Comparison of ENCODE assay signal across 32 mouse cellular contexts in genomic region chr3:88114396-88114795, GRCm38 (mm10). TPM values are rescaled to one million over a fixed set of nuclear protein-coding genes. Genes with fewer than 3 reads are reported as not detected.
"Had no signal": no experiment of that assay in that cellular context is flagged by ENCODE, and none has a peak within 500 bp of the region (broad histone marks: within the 10 kb centered on the region; RNA-seq: fewer than 3 reads in every experiment).

No protein-coding gene starts in this region.

- H3K9ac ChIP-seq: limb, embryonic 13.5 days; liver, embryonic 12.5 days; liver, embryonic 15.5 days; lung, embryonic 15.5 days; midbrain, embryonic 13.5 days; neural tube, embryonic 13.5 days; stomach, embryonic 15.5 days had no signal

- DNase-seq: kidney, postnatal 25 days; layer of hippocampus, adult 9-11 months; liver; lung, adult 18-20 months; lung, postnatal 10 days; lung, postnatal 36 days; retina, postnatal 1 day; right cerebral cortex, postnatal 25 days; spleen, adult 18-20 months; thymus, adult 18-20 months; thymus, postnatal 36 days had no signal

- H3K4me3 ChIP-seq: layer of hippocampus, adult 2 months; limb, embryonic 10.5 days; limb, embryonic 13.5 days; liver, embryonic 12.5 days; liver, embryonic 15.5 days; lung, embryonic 15.5 days; megakaryocyte, embryonic 14.5 days; midbrain, embryonic 10.5 days; midbrain, embryonic 13.5 days; myocyte; neural tube, embryonic 13.5 days; stomach, embryonic 15.5 days had no signal

- H3K27ac ChIP-seq: kidney, postnatal 0 days; layer of hippocampus, adult 2 months; limb, embryonic 10.5 days; limb, embryonic 13.5 days; liver, embryonic 12.5 days; liver, embryonic 15.5 days; lung, embryonic 15.5 days; midbrain, embryonic 10.5 days; midbrain, embryonic 13.5 days; neural tube, embryonic 13.5 days; stomach, embryonic 15.5 days had no signal

- H3K27me3 ChIP-seq: limb, embryonic 13.5 days; liver, embryonic 12.5 days; liver, embryonic 15.5 days; lung, embryonic 15.5 days; midbrain, embryonic 13.5 days; neural tube, embryonic 13.5 days; stomach, embryonic 15.5 days had no signal

- H3K4me1 ChIP-seq: limb, embryonic 10.5 days; limb, embryonic 13.5 days; liver, embryonic 12.5 days; liver, embryonic 15.5 days; lung, embryonic 15.5 days; megakaryocyte, embryonic 14.5 days; midbrain, embryonic 10.5 days; midbrain, embryonic 13.5 days; neural tube, embryonic 13.5 days; stomach, embryonic 15.5 days had no signal

- H3K4me2 ChIP-seq: limb, embryonic 13.5 days; liver, embryonic 12.5 days; liver, embryonic 15.5 days; lung, embryonic 15.5 days; midbrain, embryonic 13.5 days; neural tube, embryonic 13.5 days; stomach, embryonic 15.5 days had no signal

- ATAC-seq: liver, embryonic 12.5 days; midbrain, embryonic 13.5 days; midbrain, embryonic 16.5 days had no signal

- H3K9me3 ChIP-seq: limb, embryonic 10.5 days; limb, embryonic 13.5 days; liver, embryonic 12.5 days; liver, embryonic 15.5 days; lung, embryonic 15.5 days; megakaryocyte, embryonic 14.5 days; midbrain, embryonic 10.5 days; midbrain, embryonic 13.5 days; neural tube, embryonic 13.5 days; stomach, embryonic 15.5 days had no signal

RNA-seq across cellular contexts. Expression of gene Iqgap3, which starts 32.6 kb away (rescaled TPM):
- total RNA-seq: monocyte, adult 5-6 weeks; neutrophil, adult 5-6 weeks had no signal

RNA-seq across cellular contexts. Expression of gene Ttc24, which starts 36.3 kb away (rescaled TPM):
- total RNA-seq: layer of hippocampus, adult 2 months; layer of hippocampus, postnatal 25 days; left cerebral cortex, adult 18-20 months; left cerebral cortex, postnatal 25 days; monocyte, adult 5-6 weeks; neutrophil, adult 5-6 weeks had no signal
- polyA plus RNA-seq: kidney, postnatal 0 days; large intestine, adult 2 months; limb, embryonic 10.5 days; limb, embryonic 13.5 days; liver, embryonic 12.5 days; liver, embryonic 15.5 days; lung, embryonic 15.5 days; midbrain, embryonic 10.5 days; midbrain, embryonic 13.5 days; midbrain, embryonic 16.5 days; myocyte; neural tube, embryonic 13.5 days; stomach, embryonic 15.5 days; urinary bladder, adult 2 months had no signal
